Mouse (Mus musculus) thymus, postnatal 25 days (tissue): ENCODE data around the gene Skil.
A peak's percentile ranks its signal among the peaks of the same experiment; 100 is the strongest.

Experiments used
- DNase-seq: peaks from one replicate; pipeline ENCODE4 v3.0.0; 2022

Skil gene

GRCm38 (mm10) chr3:31085000-31085399 is 9.9 kb upstream of the Skil start:
- no peak for DNase-seq

- DNase-seq, result no peak
Observed at GRCm38 (mm10) chr3:31088789-31089775, 5.8 kb upstream of the Skil start.

GRCm38 (mm10) chr3:31089956-31090355 is 4.9 kb upstream of the Skil start:
- no peak for DNase-seq

GRCm38 (mm10) chr3:31093196-31093595 is 1.7 kb upstream of the Skil start:
- peak; percentile 60 for DNase-seq

GRCm38 (mm10) chr3:31093627-31094351 is 1.1 kb upstream of the Skil start:
- DNase-seq, result peak; percentile 73

- no peak for DNase-seq
Observed at GRCm38 (mm10) chr3:31095179-31095490, 277 bp downstream of the Skil start.

GRCm38 (mm10) chr3:31095491-31096154 is 765 bp downstream of the Skil start:
- peak; percentile 64 for DNase-seq

GRCm38 (mm10) chr3:31096155-31097101 is 1.6 kb downstream of the Skil start:
- DNase-seq, result no peak

GRCm38 (mm10) chr3:31097102-31097720 is 2.4 kb downstream of the Skil start:
- DNase-seq, result no peak

GRCm38 (mm10) chr3:31097976-31098375 is 3.1 kb downstream of the Skil start:
- DNase-seq, result no peak

GRCm38 (mm10) chr3:31098556-31098955 is 3.7 kb downstream of the Skil start:
- no peak for DNase-seq

GRCm38 (mm10) chr3:31100026-31100425 is 5.2 kb downstream of the Skil start:
- no peak for DNase-seq

- no peak for DNase-seq
Observed at GRCm38 (mm10) chr3:31100802-31101201, 5.9 kb downstream of the Skil start.

GRCm38 (mm10) chr3:31104936-31105335 is 10.1 kb downstream of the Skil start:
- DNase-seq, result no peak

- no peak for DNase-seq
Observed at GRCm38 (mm10) chr3:31106597-31106996, 11.7 kb downstream of the Skil start.

- no peak for DNase-seq
Observed at GRCm38 (mm10) chr3:31107674-31108073, 12.8 kb downstream of the Skil start.

GRCm38 (mm10) chr3:31109108-31109507 is 14.2 kb downstream of the Skil start:
- no peak for DNase-seq

- DNase-seq, result no peak
Observed at GRCm38 (mm10) chr3:31123098-31123497, 28.2 kb downstream of the Skil start.

- DNase-seq, result no peak
Observed at GRCm38 (mm10) chr3:31126303-31126702, 31.4 kb downstream of the Skil start.

- no peak for DNase-seq
Observed at GRCm38 (mm10) chr3:31126848-31127247, 32.0 kb downstream of the Skil start.

- DNase-seq, result no peak
Observed at GRCm38 (mm10) chr3:31129766-31130165, 34.9 kb downstream of the Skil start.

GRCm38 (mm10) chr3:31133664-31134063 is 38.8 kb downstream of the Skil start:
- DNase-seq, result no peak
